Mouse (Mus musculus) mouse trophoblast stem cell (cell line): Measurements from ENCODE around the gene Kif26a.

Experiments used
- in situ Hi-C, 2 experiments: fragments of 300-500 bp; cut with MseI, MboI; formaldehyde crosslinking; loops; 2 replicates in 1 of 2; 3 replicates in 1 of 2; pipeline ENCODE4 v1.15.1; 2025

Gene Kif26a

GRCm38 (mm10) chr12:112130161-112130860 is 15.7 kb upstream of the Kif26a start:
- in situ Hi-C loops: no loop called here

- in situ Hi-C loops: no loop called here
Observed at GRCm38 (mm10) chr12:112130957-112131356, 15.1 kb upstream of the Kif26a start.

GRCm38 (mm10) chr12:112140231-112140630 is 5.8 kb upstream of the Kif26a start:
- in situ Hi-C loops: loop anchor here (5.0 to 10.0 kb wide), 3 partner anchors 337 to 405 kb away; no protein-coding TSS in a partner anchor

GRCm38 (mm10) chr12:112140745-112141144 is 5.3 kb upstream of the Kif26a start:
- in situ Hi-C loops: loop anchor here (5.0 to 10.0 kb wide), 3 partner anchors 337 to 404 kb away; no protein-coding TSS in a partner anchor

- in situ Hi-C loops: loop anchor here (5.0 to 10.0 kb wide), 3 partner anchors 336 to 404 kb away; no protein-coding TSS in a partner anchor
Observed at GRCm38 (mm10) chr12:112141300-112141699, 4.7 kb upstream of the Kif26a start.

GRCm38 (mm10) chr12:112143116-112143832 is 2.7 kb upstream of the Kif26a start:
- in situ Hi-C loops: loop anchor here (5.0 to 10.0 kb wide), 3 partner anchors 334 to 402 kb away; no protein-coding TSS in a partner anchor

GRCm38 (mm10) chr12:112143833-112144201 is 2.2 kb upstream of the Kif26a start:
- in situ Hi-C loops: loop anchor here (5.0 to 10.0 kb wide), 3 partner anchors 333 to 401 kb away; no protein-coding TSS in a partner anchor

- in situ Hi-C loops: loop anchor here (5.0 to 10.0 kb wide), 4 partner anchors 328 to 400 kb away; no protein-coding TSS in a partner anchor
Observed at GRCm38 (mm10) chr12:112144377-112145115, 1.5 kb upstream of the Kif26a start.

- in situ Hi-C loops: loop anchor here (5.0 to 10.0 kb wide), 2 partner anchors 327 to 399 kb away; no protein-coding TSS in a partner anchor
Observed at GRCm38 (mm10) chr12:112145211-112145874, 665 bp upstream of the Kif26a start.

- in situ Hi-C loops: loop anchor here (5.0 to 10.0 kb wide), 2 partner anchors 325 to 397 kb away; no protein-coding TSS in a partner anchor
Observed at GRCm38 (mm10) chr12:112147365-112147764, 1.4 kb downstream of the Kif26a start.

- in situ Hi-C loops: no loop called here
Observed at GRCm38 (mm10) chr12:112150011-112150410, 4.0 kb downstream of the Kif26a start.

- in situ Hi-C loops: no loop called here
Observed at GRCm38 (mm10) chr12:112151244-112151979, 5.4 kb downstream of the Kif26a start.

- in situ Hi-C loops: no loop called here
Observed at GRCm38 (mm10) chr12:112151980-112152362, 6.0 kb downstream of the Kif26a start.

- in situ Hi-C loops: no loop called here
Observed at GRCm38 (mm10) chr12:112153597-112153996, 7.6 kb downstream of the Kif26a start.

- in situ Hi-C loops: no loop called here
Observed at GRCm38 (mm10) chr12:112154476-112154875, 8.5 kb downstream of the Kif26a start.

GRCm38 (mm10) chr12:112155218-112156051 is 9.4 kb downstream of the Kif26a start:
- in situ Hi-C loops: no loop called here

GRCm38 (mm10) chr12:112156804-112157203 is 10.8 kb downstream of the Kif26a start:
- in situ Hi-C loops: no loop called here

- in situ Hi-C loops: no loop called here
Observed at GRCm38 (mm10) chr12:112158246-112158645, 12.2 kb downstream of the Kif26a start.

GRCm38 (mm10) chr12:112158784-112159183 is 12.8 kb downstream of the Kif26a start:
- in situ Hi-C loops: no loop called here
